Mouse (Mus musculus): ENCODE data around the gene Mcm2. TPM values are rescaled to one million over a fixed set of nuclear protein-coding genes. Genes with fewer than 3 reads are reported as not detected.

Gene Mcm2
- polyA plus RNA-seq, 1 experiment = 14.5 TPM

GRCm38 (mm10) chr6:88842731-88843151, 55.8 kb downstream of the Mcm2 start:
- WGBS = 1% methylated on average over 32 of the region's 32 CpGs
- H3K36me3 ChIP-seq (ENCODE audit: control insufficient read depth, insufficient read depth, low read length) = peaks cover 16% of the 10 kb centered on the region
- H3K27me3 ChIP-seq (ENCODE audit: control insufficient read depth, insufficient read depth, low read length) = no peaks in the 10 kb centered on the region
- H3K27ac ChIP-seq (ENCODE audit: insufficient read depth, low read depth, low read length) = no peak overlapping the region
- peaks cover 5% of the 10 kb centered on the region for H3K4me1 ChIP-seq (ENCODE audit: control insufficient read depth, insufficient read depth, insufficient read length, low read length)
- TF ChIP-seq POLR2A (IDR thresholded peaks at IDR 0.05; ENCODE audit: low read depth, low read length) (no peak), CTCF (IDR thresholded peaks at IDR 0.05; ENCODE audit: extremely low read depth, insufficient read length, insufficient replicate concordance, low read depth, low read length) (no peak)
- peak overlapping the region; percentile 76 for H3K4me3 ChIP-seq (ENCODE audit: low read depth, low read length)

GRCm38 (mm10) chr6:88841781-88842689, 56.5 kb downstream of the Mcm2 start, which contains the start of gene Abtb1:
Gene Abtb1, minus strand, starts transcription at chr6:88841984.
- Histone ChIP-seq H3K36me3 (ENCODE audit: control insufficient read depth, insufficient read depth, low read length) (peaks cover 21% of the 10 kb centered on the region), H3K4me1 (ENCODE audit: control insufficient read depth, insufficient read depth, insufficient read length, low read length) (peaks cover 5% of the 10 kb centered on the region), H3K27ac (ENCODE audit: insufficient read depth, low read depth, low read length) (peak within 1 kb of the TSS; percentile 55), H3K4me3 (ENCODE audit: low read depth, low read length) (peak within 1 kb of the TSS; percentile 76), H3K27me3 (ENCODE audit: control insufficient read depth, insufficient read depth, low read length) (no peaks in the 10 kb centered on the region)
- peak; percentile 60; the same call in 1 of the 2 replicates for TF ChIP-seq CTCF (IDR thresholded peaks at IDR 0.05; ENCODE audit: extremely low read depth, insufficient read length, insufficient replicate concordance, low read depth, low read length)
- peak; percentile 62 for TF ChIP-seq POLR2A (IDR thresholded peaks at IDR 0.05; ENCODE audit: low read depth, low read length)
- under 1% methylated on average over 72 of the region's 72 CpGs for WGBS

GRCm38 (mm10) chr6:88841514-88841780, 57.1 kb downstream of the Mcm2 start:
- Histone ChIP-seq H3K4me1 (ENCODE audit: control insufficient read depth, insufficient read depth, insufficient read length, low read length) (peaks cover 5% of the 10 kb centered on the region), H3K36me3 (ENCODE audit: control insufficient read depth, insufficient read depth, low read length) (peaks cover 26% of the 10 kb centered on the region), H3K27me3 (ENCODE audit: control insufficient read depth, insufficient read depth, low read length) (no peaks in the 10 kb centered on the region), H3K27ac (ENCODE audit: insufficient read depth, low read depth, low read length) (peak overlapping the region; percentile 55), H3K4me3 (ENCODE audit: low read depth, low read length) (peak overlapping the region; percentile 76)
- TF ChIP-seq CTCF (IDR thresholded peaks at IDR 0.05; ENCODE audit: extremely low read depth, insufficient read length, insufficient replicate concordance, low read depth, low read length) (no peak), POLR2A (IDR thresholded peaks at IDR 0.05; ENCODE audit: low read depth, low read length) (no peak)
- WGBS = 1% methylated on average over 22 of the region's 22 CpGs

GRCm38 (mm10) chr6:88840791-88841513, 57.6 kb downstream of the Mcm2 start:
- Histone ChIP-seq H3K4me1 (ENCODE audit: control insufficient read depth, insufficient read depth, insufficient read length, low read length) (peaks cover 5% of the 10 kb centered on the region), H3K27me3 (ENCODE audit: control insufficient read depth, insufficient read depth, low read length) (no peaks in the 10 kb centered on the region), H3K4me3 (ENCODE audit: low read depth, low read length) (peak overlapping the region; percentile 76), H3K27ac (ENCODE audit: insufficient read depth, low read depth, low read length) (peak overlapping the region; percentile 55), H3K36me3 (ENCODE audit: control insufficient read depth, insufficient read depth, low read length) (peaks cover 31% of the 10 kb centered on the region)
- WGBS = 49% methylated on average over 9 of the region's 9 CpGs
- TF ChIP-seq POLR2A (IDR thresholded peaks at IDR 0.05; ENCODE audit: low read depth, low read length) (no peak), CTCF (IDR thresholded peaks at IDR 0.05; ENCODE audit: extremely low read depth, insufficient read length, insufficient replicate concordance, low read depth, low read length) (no peak)

- 77% methylated on average over 3 of the region's 3 CpGs for WGBS
- Histone ChIP-seq H3K36me3 (ENCODE audit: control insufficient read depth, insufficient read depth, low read length) (peaks cover 33% of the 10 kb centered on the region), H3K4me3 (ENCODE audit: low read depth, low read length) (no peak overlapping the region), H3K4me1 (ENCODE audit: control insufficient read depth, insufficient read depth, insufficient read length, low read length) (peaks cover 5% of the 10 kb centered on the region), H3K27ac (ENCODE audit: insufficient read depth, low read depth, low read length) (no peak overlapping the region), H3K27me3 (ENCODE audit: control insufficient read depth, insufficient read depth, low read length) (no peaks in the 10 kb centered on the region)
- TF ChIP-seq POLR2A (IDR thresholded peaks at IDR 0.05; ENCODE audit: low read depth, low read length) (no peak), CTCF (IDR thresholded peaks at IDR 0.05; ENCODE audit: extremely low read depth, insufficient read length, insufficient replicate concordance, low read depth, low read length) (no peak)
Observed at GRCm38 (mm10) chr6:88840211-88840610, 58.4 kb downstream of the Mcm2 start.

GRCm38 (mm10) chr6:88839135-88839970, 59.2 kb downstream of the Mcm2 start:
- peaks cover 5% of the 10 kb centered on the region for H3K4me1 ChIP-seq (ENCODE audit: control insufficient read depth, insufficient read depth, insufficient read length, low read length)
- WGBS = 88% methylated on average over 26 of the region's 26 CpGs
- peaks cover 33% of the 10 kb centered on the region for H3K36me3 ChIP-seq (ENCODE audit: control insufficient read depth, insufficient read depth, low read length)
- TF ChIP-seq POLR2A (IDR thresholded peaks at IDR 0.05; ENCODE audit: low read depth, low read length) = no peak
- no peak for TF ChIP-seq CTCF (IDR thresholded peaks at IDR 0.05; ENCODE audit: extremely low read depth, insufficient read length, insufficient replicate concordance, low read depth, low read length)
- H3K4me3 ChIP-seq (ENCODE audit: low read depth, low read length) = no peak overlapping the region
- H3K27me3 ChIP-seq (ENCODE audit: control insufficient read depth, insufficient read depth, low read length) = no peaks in the 10 kb centered on the region
- H3K27ac ChIP-seq (ENCODE audit: insufficient read depth, low read depth, low read length) = no peak overlapping the region
